Mouse (Mus musculus) neural tube, embryonic 13.5 days (tissue): ENCODE measurements around the gene Tesmin. TPM values are rescaled to one million over a fixed set of nuclear protein-coding genes. Genes with fewer than 3 reads are reported as not detected.
A peak's percentile ranks its signal among the peaks of the same experiment; 100 is the strongest.

ENCODE experiments used
- ATAC-seq: fragments of 200-750 bp; cut with Nextera tagmentation; 2 replicates; pipeline ENCODE4 v1.8.0; 2017; ENCODE audit warnings: low read depth, mild to moderate bottlenecking, moderate TSS enrichment, moderate library complexity
- H3K27ac ChIP-seq: fragments of 300-500 bp; sonication (generic); replicated peaks from 2 replicates; pipeline ENCODE4 v1.5.1; 2015; ENCODE audit warnings: moderate library complexity, mild to moderate bottlenecking, inconsistent platforms
- H3K27me3 ChIP-seq: fragments of 300-500 bp; sonication (generic); 2 replicates; pipeline ENCODE4 v1.6.1; 2015; ENCODE audit warnings: mild to moderate bottlenecking, inconsistent platforms
- H3K36me3 ChIP-seq: fragments of 300-500 bp; sonication (generic); 2 replicates; pipeline ENCODE4 v1.6.1; 2015; ENCODE audit warnings: mild to moderate bottlenecking, inconsistent platforms
- H3K4me1 ChIP-seq: fragments of 300-500 bp; sonication (generic); replicated peaks from 2 replicates; pipeline ENCODE4 v1.6.1; 2015; ENCODE audit warnings: inconsistent platforms
- H3K4me2 ChIP-seq: fragments of 300-500 bp; sonication (generic); 2 replicates; pipeline ENCODE4 v1.6.1; 2015; ENCODE audit warnings: inconsistent platforms, mild to moderate bottlenecking, moderate library complexity
- H3K4me3 ChIP-seq: fragments of 300-500 bp; sonication (generic); 2 replicates; pipeline ENCODE4 v1.5.1; 2015; ENCODE audit warnings: mild to moderate bottlenecking, inconsistent platforms
- H3K9ac ChIP-seq: fragments of 300-500 bp; sonication (generic); 2 replicates; pipeline ENCODE4 v1.6.1; 2015; ENCODE audit warnings: moderate library complexity, mild to moderate bottlenecking, inconsistent platforms
- H3K9me3 ChIP-seq: fragments of 300-500 bp; sonication (generic); 2 replicates; pipeline ENCODE4 v1.6.1; 2016; ENCODE audit warnings: inconsistent platforms
- WGBS: fragments of 180-500 bp; shearing (Covaris S2); methylation state at CpG from one replicate; pipeline ENCODE4 v1.1.7; 2015; 5-methylcytosine and 5-hydroxymethylcytosine counted together
- polyA plus RNA-seq: library from polyadenylated mRNA; unstranded; fragments of >200 nt; fragmentation: Nextera tagmentation; extraction: Ambion mirVana; gene quantifications from 2 replicates; pipeline ENCODE4 v1.2.1, GENCODE M21; 2015

Gene Tesmin
- polyA plus RNA-seq: 0.22 TPM in 1 of 2 replicates, not detected in the other

GRCm38 (mm10) chr19:3388629-3389057 lies at the start of gene Tesmin:
TSS of gene Tesmin (plus strand) at chr19:3388857.
- Histone ChIP-seq H3K4me1 (peaks cover 3% of the 10 kb centered on the region; the same call in 1 of the 2 replicates), H3K9me3 (peaks cover 4% of the 10 kb centered on the region; the same call in 1 of the 2 replicates), H3K27ac (no peak within 1 kb of the TSS), H3K36me3 (0 out of 2 replicates have a peak, but pooled peaks cover 4% of the 10 kb centered on the region), H3K27me3 (no peaks in the 10 kb centered on the region; the same call in 1 of the 2 replicates), H3K4me3 (peak within 1 kb of the TSS; percentile 46), H3K9ac (peak within 1 kb of the TSS; percentile 68), H3K4me2 (peak within 1 kb of the TSS; percentile 77)
- peak; percentile 92 for ATAC-seq
- WGBS: under 1% methylated on average over 33 of the region's 33 CpGs

- WGBS: 87% methylated on average over 8 of the region's 8 CpGs
- Histone ChIP-seq H3K27ac (no peak overlapping the region), H3K9me3 (no peaks in the 10 kb centered on the region), H3K27me3 (no peaks in the 10 kb centered on the region), H3K36me3 (no peaks in the 10 kb centered on the region), H3K4me2 (no peak overlapping the region), H3K4me3 (no peak overlapping the region), H3K9ac (no peak overlapping the region), H3K4me1 (peaks cover 16% of the 10 kb centered on the region)
- ATAC-seq: no peak
Measured at GRCm38 (mm10) chr19:3339187-3339586, 49.5 kb upstream of the Tesmin start.

- 83% methylated on average over 3 of the region's 3 CpGs for WGBS
- no peak overlapping the region for H3K4me3 ChIP-seq
- H3K9ac ChIP-seq: no peak overlapping the region
- no peak overlapping the region for H3K4me2 ChIP-seq
- H3K27ac ChIP-seq: no peak overlapping the region
- no peaks in the 10 kb centered on the region for H3K27me3 ChIP-seq
- no peak for ATAC-seq
- peaks cover 11% of the 10 kb centered on the region for H3K4me1 ChIP-seq
- H3K9me3 ChIP-seq: no peaks in the 10 kb centered on the region
- no peaks in the 10 kb centered on the region for H3K36me3 ChIP-seq
Measured at GRCm38 (mm10) chr19:3341021-3341420, 47.6 kb upstream of the Tesmin start.

GRCm38 (mm10) chr19:3343929-3344328 lies 44.7 kb upstream of the Tesmin start:
- Histone ChIP-seq H3K9ac (no peak overlapping the region), H3K4me2 (no peak overlapping the region), H3K27ac (no peak overlapping the region), H3K4me3 (no peak overlapping the region), H3K4me1 (peaks cover 3% of the 10 kb centered on the region; the same call in 1 of the 2 replicates), H3K36me3 (no peaks in the 10 kb centered on the region), H3K27me3 (no peaks in the 10 kb centered on the region), H3K9me3 (no peaks in the 10 kb centered on the region)
- 73% methylated on average over 3 of the region's 3 CpGs for WGBS
- no peak for ATAC-seq

GRCm38 (mm10) chr19:3344636-3345544 lies 43.8 kb upstream of the Tesmin start:
- no peak for ATAC-seq
- H3K27ac ChIP-seq: no peak overlapping the region
- no peaks in the 10 kb centered on the region for H3K9me3 ChIP-seq
- WGBS: 77% methylated on average over 8 of the region's 8 CpGs
- H3K4me2 ChIP-seq: no peak overlapping the region
- H3K4me3 ChIP-seq: no peak overlapping the region
- H3K27me3 ChIP-seq: no peaks in the 10 kb centered on the region
- H3K9ac ChIP-seq: no peak overlapping the region
- peaks cover 3% of the 10 kb centered on the region; the same call in 1 of the 2 replicates for H3K4me1 ChIP-seq
- no peaks in the 10 kb centered on the region for H3K36me3 ChIP-seq

- no peak overlapping the region for H3K27ac ChIP-seq
- no peaks in the 10 kb centered on the region for H3K36me3 ChIP-seq
- peaks cover 3% of the 10 kb centered on the region; the same call in 1 of the 2 replicates for H3K4me1 ChIP-seq
- no peaks in the 10 kb centered on the region for H3K27me3 ChIP-seq
- no peak overlapping the region for H3K4me3 ChIP-seq
- WGBS: 96% methylated on average over 1 of the region's 1 CpGs
- no peaks in the 10 kb centered on the region for H3K9me3 ChIP-seq
- no peak overlapping the region for H3K9ac ChIP-seq
- no peak overlapping the region for H3K4me2 ChIP-seq
- no peak for ATAC-seq
Measured at GRCm38 (mm10) chr19:3347784-3348183, 40.9 kb upstream of the Tesmin start.

- 76% methylated on average over 7 of the region's 7 CpGs for WGBS
- no peak for ATAC-seq
- H3K4me3 ChIP-seq: no peak overlapping the region
- no peak overlapping the region for H3K9ac ChIP-seq
- H3K27ac ChIP-seq: peak overlapping the region; percentile 19; the same call in 1 of the 2 replicates
- no peaks in the 10 kb centered on the region for H3K36me3 ChIP-seq
- H3K9me3 ChIP-seq: no peaks in the 10 kb centered on the region
- no peak overlapping the region for H3K4me2 ChIP-seq
- H3K4me1 ChIP-seq: peaks cover 7% of the 10 kb centered on the region; the same call in 1 of the 2 replicates
- H3K27me3 ChIP-seq: no peaks in the 10 kb centered on the region
Measured at GRCm38 (mm10) chr19:3353415-3354111, 35.1 kb upstream of the Tesmin start.

GRCm38 (mm10) chr19:3355096-3355495 lies 33.6 kb upstream of the Tesmin start:
- WGBS: 61% methylated on average over 5 of the region's 5 CpGs
- Histone ChIP-seq H3K36me3 (no peaks in the 10 kb centered on the region), H3K27me3 (no peaks in the 10 kb centered on the region), H3K4me1 (peaks cover 7% of the 10 kb centered on the region; the same call in 1 of the 2 replicates), H3K4me2 (no peak overlapping the region), H3K4me3 (no peak overlapping the region), H3K27ac (no peak overlapping the region), H3K9me3 (no peaks in the 10 kb centered on the region), H3K9ac (no peak overlapping the region)
- no peak for ATAC-seq

- no peaks in the 10 kb centered on the region for H3K36me3 ChIP-seq
- no peak for ATAC-seq
- H3K9me3 ChIP-seq: no peaks in the 10 kb centered on the region
- no peak overlapping the region for H3K4me2 ChIP-seq
- peaks cover 7% of the 10 kb centered on the region; the same call in 1 of the 2 replicates for H3K4me1 ChIP-seq
- no peaks in the 10 kb centered on the region for H3K27me3 ChIP-seq
- 74% methylated on average over 5 of the region's 5 CpGs for WGBS
- no peak overlapping the region for H3K27ac ChIP-seq
- H3K9ac ChIP-seq: no peak overlapping the region
- no peak overlapping the region for H3K4me3 ChIP-seq
Measured at GRCm38 (mm10) chr19:3356516-3356915, 32.1 kb upstream of the Tesmin start.

- no peak for ATAC-seq
- WGBS: 83% methylated on average over 4 of the region's 4 CpGs
Measured at GRCm38 (mm10) chr19:3357620-3358019, 31.0 kb upstream of the Tesmin start.

GRCm38 (mm10) chr19:3359841-3360588 lies 28.6 kb upstream of the Tesmin start:
- Histone ChIP-seq H3K27me3 (no peaks in the 10 kb centered on the region), H3K4me1 (no peaks in the 10 kb centered on the region), H3K36me3 (peaks cover 10% of the 10 kb centered on the region), H3K4me3 (no peak overlapping the region), H3K4me2 (no peak overlapping the region), H3K9me3 (no peaks in the 10 kb centered on the region), H3K9ac (no peak overlapping the region), H3K27ac (no peak overlapping the region)
- ATAC-seq: no peak
- 88% methylated on average over 13 of the region's 13 CpGs for WGBS

More at GRCm38 (mm10) chr19:3357620-3358019, 31.0 kb upstream of the Tesmin start:
- no peak overlapping the region for H3K4me3 ChIP-seq
- H3K9ac ChIP-seq: no peak overlapping the region
- peaks cover 7% of the 10 kb centered on the region; the same call in 1 of the 2 replicates for H3K4me1 ChIP-seq
- H3K4me2 ChIP-seq: no peak overlapping the region
- no peaks in the 10 kb centered on the region for H3K27me3 ChIP-seq
- no peak overlapping the region for H3K27ac ChIP-seq
- no peaks in the 10 kb centered on the region for H3K36me3 ChIP-seq
- no peaks in the 10 kb centered on the region for H3K9me3 ChIP-seq
